Mouse (Mus musculus) embryo, embryonic 11.5 days (tissue): ENCODE results near the gene Fbxo10.
"Not testable (repeated sequence)": the region's sequence is repeated elsewhere in the genome, so short reads cannot be mapped to it uniquely, and the experiment has no call there.

ENCODE experiments used
- DNase-seq: peaks from one replicate; pipeline ENCODE4 v3.0.0-alpha.2; 2012; ENCODE audit warnings: low read depth, low spot score

Fbxo10 gene

DNA sequence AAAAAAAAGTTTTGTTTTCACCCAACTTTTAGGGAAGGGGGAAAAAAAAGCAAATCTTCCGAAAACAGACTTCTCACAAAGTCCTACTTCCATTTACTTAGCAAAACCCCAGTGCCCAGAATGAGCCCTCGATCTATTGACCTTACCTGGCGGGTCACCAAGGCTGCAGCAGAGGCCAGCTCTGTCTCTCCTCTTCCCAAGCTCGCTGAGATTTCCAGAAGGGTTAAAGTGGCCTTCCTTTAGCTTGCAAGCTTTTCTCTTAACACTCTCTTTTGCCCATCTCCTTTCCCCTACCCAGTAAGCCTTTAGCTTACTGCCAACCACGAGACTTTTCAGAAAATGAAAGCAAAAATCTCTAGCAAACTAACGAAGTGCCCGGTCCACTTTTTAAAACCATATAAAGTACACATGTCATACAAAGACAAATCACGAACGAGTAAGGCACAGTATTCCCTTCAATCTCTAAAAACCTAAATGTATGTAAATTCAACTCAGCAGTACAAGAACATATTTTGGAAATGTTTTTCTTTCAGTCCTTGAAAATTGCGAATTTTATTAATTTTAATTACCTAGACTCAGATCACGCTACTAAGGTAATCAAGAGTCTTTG is 73.5 kb downstream of the Fbxo10 start:
- no peak for DNase-seq

DNA sequence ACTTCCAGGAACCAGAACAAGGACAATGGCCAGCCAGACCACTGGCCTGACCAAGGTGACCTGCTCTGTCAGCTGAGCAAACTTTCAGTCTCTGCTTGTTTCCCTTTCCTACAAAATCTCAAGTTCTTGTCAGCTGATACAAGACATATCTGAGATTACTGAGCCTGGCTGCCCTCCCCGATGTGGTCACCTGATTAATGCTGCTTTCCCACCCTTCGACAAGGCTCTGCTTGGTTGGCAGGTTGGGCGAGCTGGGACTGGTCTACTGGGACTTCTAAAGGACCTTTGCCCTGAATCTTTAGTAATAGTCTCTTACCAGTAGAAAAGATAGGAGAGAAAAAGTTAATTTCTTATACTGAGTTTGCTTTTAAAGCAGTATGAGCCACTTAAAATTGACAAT is 79.0 kb downstream of the Fbxo10 start:
- no peak for DNase-seq

DNA sequence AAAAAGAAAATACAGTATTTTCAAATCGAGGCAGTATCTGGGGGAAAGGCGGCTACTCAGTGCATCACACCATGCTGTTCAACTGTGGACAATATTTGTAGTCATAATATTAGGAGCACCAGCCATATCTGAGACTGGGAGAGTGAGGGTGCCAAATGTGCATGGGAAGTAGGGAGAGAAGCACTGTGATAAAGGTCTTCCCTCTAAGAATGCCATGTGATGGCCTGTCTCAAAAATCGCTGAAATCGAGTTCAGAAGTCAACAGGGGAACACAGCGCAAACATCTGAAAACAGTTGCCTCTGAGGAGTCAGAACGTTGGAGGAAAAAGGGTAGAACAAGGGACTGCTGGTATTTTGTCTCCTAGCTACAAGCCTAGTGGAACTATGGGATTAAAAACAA is 84.4 kb downstream of the Fbxo10 start:
- no peak for DNase-seq

DNA sequence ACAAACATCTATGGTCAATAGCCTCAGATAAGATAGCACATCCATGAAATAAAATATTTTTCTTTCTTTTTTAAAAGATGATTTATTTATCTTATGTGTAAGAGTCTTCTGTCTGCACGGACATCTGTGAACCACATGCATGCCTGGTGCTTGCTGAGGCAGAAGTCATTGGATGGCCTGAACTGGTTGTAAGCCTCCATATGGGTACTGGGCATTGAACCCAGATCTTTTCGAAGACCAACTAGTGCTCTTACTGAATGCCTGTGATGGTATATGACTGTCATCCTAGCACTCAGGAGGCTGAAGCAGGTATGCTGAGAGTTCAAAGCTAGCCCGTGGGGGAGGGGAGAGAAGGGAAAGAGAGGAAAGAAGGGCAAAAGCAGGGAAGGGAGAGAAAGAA is 86.3 kb downstream of the Fbxo10 start:
- DNase-seq, result no peak

DNA sequence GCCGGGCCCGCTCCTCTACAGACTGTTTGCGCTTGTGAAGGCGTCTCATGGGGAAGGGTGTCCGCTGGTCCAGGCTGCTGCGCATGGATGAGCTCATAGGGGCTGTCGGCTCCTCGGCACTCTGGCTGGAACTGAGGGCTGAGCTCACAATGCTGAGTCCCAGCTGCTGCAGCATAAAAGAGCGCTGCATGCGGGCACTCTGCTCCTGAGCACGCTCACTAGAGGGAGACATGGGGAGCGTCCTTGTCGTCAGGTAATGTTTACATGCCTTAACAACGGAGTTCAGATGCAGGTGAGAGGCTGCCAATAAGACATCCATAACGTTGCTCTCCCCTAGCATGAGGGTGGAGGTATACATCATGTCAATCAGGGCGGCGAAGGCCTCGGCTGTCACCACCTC is 89.6 kb downstream of the Fbxo10 start:
- DNase-seq, result no peak

DNA sequence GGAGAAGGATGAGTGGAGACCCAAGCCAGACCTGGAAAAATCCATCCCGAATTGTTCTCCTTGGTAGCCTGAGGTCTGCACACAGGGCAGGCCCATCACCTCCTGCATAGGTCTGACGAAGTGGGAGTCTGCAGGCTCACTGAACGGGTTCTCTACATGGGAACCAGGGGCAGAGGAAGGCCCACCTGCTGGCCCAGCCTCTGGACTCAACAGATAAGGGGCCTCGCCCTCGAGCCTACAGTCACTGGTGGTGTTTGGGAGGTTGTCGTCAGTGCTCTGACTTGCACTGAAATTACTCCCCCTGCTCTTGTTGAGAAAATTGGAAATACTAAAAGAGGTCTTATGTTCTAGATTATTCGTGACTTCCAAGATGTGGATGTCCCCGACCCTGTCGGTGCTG is 90.6 kb downstream of the Fbxo10 start:
- no peak for DNase-seq

DNA sequence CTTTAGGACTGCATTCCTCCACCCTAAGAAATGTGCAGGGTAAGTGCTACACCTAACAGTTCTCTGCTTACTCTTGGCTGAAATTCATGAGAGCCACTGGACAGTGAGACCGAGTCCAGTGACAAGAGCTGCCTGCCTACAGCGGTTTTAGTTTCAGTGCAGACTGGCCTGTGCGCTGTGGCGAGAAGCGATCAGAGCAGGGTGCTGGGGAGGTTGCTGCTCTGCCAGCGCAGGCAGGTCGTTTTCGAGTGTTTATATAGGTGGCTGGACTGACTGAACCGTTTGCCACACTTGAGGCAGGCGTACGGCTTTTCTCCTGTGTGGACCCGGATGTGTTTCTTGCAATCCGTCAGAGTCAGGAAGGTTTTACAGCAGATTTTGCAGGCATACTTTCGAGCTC is 91.2 kb downstream of the Fbxo10 start:
- DNase-seq, result not testable (repeated sequence)

DNA sequence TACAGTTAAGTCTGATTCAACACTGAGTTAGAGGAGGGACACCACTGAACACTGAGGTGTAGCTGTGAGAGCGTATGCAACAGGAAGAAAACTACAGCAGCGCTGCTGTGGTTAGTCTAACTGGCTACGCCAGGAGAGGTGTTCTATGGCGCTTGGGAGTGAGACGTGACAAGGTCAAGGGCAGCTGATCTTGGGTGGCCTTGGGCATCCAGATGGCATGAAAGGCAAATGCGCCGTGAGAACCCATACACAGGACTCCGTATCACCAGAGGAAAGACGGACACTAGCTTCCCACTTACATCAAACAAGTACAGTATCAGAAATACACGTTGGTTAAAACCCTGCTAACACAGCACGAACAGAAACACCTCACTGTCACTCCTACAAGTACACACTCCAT is 92.1 kb downstream of the Fbxo10 start:
- not testable (repeated sequence) for DNase-seq

DNA sequence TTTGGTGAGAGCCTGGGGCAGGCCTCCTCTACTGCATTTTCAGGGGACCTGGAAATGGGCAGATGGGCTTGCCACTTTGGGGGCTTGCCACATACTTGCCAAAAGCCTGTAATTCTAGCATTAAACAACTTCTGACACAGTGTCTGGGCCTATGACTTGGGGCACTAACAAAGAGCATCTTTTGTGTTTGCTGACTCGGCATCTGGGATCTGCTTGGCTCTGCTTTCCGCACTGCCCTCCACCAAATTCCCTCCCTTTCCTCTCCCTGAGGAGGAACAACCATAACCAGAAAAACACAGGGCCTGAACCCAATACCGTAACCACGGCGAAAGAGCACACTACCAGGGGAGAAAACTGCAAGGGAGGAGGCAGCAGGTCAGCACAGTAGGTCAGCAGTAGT is 93.8 kb downstream of the Fbxo10 start:
- DNase-seq, result no peak
